Mouse (Mus musculus) cerebellum, adult 9-11 months (tissue): Measurements from ENCODE around the gene Dcst2.

ENCODE experiments used
- DNase-seq: peaks from one replicate; pipeline ENCODE4 v3.0.0; 2022

Gene Dcst2

DNA sequence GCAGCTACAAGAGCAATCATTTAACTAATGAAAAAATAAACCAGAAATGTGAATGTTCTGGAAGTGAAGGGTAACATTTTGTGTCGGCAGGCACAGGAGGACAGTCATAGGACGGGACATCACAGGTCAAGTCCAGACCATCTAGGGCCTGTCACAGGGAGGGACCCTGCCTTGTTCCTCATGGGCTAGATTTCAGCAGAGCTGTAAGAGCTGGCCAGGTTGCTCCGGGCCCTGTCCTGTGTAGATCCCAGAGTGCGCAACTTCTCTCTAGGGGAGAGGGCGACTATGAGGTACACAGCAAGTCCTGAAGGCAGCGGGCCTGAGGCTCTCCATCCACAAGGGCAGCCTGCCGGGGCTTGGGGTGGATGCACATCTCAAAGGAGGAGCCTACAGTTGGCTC lies at the start of gene Dcst2:
Gene Dcst2 (plus strand): TSS at position 301 of the 400 bp plus-strand sequence.
- no peak for DNase-seq

DNA sequence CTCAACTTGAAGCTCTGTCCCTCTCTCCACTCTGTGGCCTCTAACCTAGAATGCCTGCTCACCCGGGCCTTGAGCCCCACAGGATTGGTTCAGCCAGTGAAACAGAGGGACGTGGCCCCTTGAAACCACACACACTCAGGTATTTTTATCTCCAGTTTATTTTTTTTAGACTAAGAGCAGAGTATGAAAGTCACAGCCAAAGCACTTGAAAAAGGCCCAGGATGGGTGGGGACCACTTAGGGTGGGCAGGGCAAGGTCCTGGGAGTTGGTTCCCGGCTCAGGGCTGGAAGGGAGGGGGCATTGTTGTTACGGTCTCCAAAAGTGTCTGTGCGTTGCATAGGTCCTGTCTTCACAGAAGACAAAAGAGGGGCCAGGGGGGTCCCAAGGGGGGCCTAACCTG lies 47.4 kb upstream of the Dcst2 start:
- no peak for DNase-seq

DNA sequence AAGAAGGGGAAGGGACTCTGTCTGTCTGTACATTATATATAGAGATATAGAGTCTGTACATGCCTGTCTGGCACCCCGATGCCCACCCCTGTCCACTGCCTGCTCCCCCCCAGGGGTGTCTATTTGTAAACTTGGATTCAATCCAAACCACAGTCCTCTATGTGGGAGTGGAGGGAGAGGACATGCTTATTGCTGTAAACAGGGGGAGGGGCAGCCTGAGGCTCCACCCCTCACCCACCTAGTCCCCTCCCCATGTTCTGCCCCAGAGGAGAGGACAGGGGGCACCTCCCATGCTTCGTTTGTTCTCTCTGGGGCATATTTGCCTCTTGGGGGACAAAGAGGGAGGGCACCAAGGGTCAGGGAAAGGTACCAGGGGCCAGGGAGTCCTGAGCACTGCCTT lies 47.0 kb upstream of the Dcst2 start:
- DNase-seq = peak; percentile 31

DNA sequence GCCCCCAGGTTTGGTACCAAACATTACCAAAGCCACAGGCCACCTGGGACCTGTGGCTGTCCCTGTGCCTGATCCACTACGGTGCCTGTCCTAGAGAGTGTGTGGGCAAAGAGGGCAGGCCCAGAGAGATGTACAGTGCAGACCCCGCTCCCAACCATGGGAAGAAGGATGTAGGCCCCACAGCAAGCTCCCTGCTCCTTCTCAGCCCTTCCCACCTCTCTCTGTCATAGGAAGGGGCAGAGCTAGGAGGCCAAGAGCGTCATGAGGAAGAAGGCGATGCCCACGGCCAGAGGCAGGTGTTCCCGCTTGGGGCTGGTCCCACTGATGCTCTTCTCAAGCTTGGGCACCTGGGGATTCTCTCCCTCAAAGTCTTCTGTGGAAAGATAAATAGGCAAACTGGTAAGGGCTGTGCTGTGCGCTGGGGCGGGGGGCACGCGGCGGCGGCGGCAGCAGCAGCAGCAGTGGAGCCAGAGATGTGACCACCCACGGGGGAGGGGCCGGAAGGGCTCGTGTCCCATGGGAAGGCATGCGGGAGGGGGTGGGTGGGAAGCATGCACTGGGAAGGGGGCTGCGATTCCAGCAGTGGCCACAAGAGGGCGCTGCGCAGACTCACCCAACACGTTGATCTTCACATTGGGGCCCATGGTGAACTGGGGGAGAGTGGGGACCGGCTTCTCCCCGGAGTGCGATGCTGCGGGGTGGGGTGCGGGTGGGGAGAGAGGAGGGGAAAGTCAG lies 46.4 kb upstream of the Dcst2 start:
- peak; percentile 52 for DNase-seq

GRCm38 (mm10) chr3:89315930-89316831 lies 45.6 kb upstream of the Dcst2 start:
- DNase-seq = peak; percentile 36

- peak; percentile 79 for DNase-seq
Measured at GRCm38 (mm10) chr3:89316833-89317232, 44.9 kb upstream of the Dcst2 start.

- DNase-seq = no peak
Measured at GRCm38 (mm10) chr3:89317246-89317645, 44.5 kb upstream of the Dcst2 start.

- DNase-seq = no peak
Measured at GRCm38 (mm10) chr3:89318316-89318715, 43.5 kb upstream of the Dcst2 start.

- DNase-seq = no peak
Measured at GRCm38 (mm10) chr3:89318971-89319590, 42.7 kb upstream of the Dcst2 start.

GRCm38 (mm10) chr3:89319591-89320350 lies 42.0 kb upstream of the Dcst2 start:
- DNase-seq = no peak

GRCm38 (mm10) chr3:89320581-89321182 lies 41.1 kb upstream of the Dcst2 start:
- DNase-seq = peak; percentile 31

DNA sequence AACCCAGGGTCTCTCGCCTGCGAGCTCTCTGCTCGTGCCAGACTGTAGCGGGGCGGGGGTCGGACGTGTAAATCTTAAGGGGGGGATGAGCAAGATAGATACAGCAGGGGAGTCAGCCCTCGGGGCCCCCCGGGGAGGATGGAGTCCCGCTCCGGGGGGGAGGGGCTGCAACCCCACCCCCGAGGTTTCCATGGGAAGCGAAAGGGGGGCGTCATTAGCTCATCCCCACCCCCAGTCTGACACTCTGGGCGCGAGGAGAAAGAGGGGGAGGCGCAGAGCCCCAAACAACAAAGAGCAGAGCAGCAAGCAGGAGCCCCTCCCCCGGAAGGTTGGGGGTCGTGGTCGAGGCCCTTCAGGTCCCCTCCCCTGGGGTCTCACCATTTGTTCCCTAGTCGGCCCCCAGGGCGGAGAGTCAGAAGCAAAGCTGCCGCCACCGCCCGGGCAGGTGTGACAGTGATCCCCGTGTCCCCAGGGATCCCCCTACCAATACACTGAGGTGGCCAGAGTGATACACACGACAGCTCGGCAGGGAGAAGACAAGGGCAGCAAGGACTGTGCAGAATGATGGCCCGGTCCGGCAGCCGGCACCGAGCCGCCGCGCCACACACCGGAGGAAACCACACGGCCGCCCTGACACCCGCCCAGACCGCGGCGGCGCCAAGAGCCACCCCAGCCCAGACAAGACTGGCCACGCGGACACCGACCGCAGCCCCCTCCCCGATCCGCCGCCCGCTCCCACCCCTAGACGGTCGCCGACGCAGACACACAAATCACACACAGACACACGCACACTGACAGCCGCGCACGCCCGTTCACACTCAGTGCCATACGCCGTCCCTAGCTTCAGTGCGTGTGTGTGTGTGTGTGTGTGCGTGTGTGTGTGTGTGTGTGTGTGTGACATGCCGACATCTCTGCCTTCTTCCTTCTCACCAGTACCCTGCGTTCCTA lies 40.3 kb upstream of the Dcst2 start:
- DNase-seq = peak; percentile 34

- DNase-seq = no peak
Measured at GRCm38 (mm10) chr3:89322131-89322500, 39.7 kb upstream of the Dcst2 start.

DNA sequence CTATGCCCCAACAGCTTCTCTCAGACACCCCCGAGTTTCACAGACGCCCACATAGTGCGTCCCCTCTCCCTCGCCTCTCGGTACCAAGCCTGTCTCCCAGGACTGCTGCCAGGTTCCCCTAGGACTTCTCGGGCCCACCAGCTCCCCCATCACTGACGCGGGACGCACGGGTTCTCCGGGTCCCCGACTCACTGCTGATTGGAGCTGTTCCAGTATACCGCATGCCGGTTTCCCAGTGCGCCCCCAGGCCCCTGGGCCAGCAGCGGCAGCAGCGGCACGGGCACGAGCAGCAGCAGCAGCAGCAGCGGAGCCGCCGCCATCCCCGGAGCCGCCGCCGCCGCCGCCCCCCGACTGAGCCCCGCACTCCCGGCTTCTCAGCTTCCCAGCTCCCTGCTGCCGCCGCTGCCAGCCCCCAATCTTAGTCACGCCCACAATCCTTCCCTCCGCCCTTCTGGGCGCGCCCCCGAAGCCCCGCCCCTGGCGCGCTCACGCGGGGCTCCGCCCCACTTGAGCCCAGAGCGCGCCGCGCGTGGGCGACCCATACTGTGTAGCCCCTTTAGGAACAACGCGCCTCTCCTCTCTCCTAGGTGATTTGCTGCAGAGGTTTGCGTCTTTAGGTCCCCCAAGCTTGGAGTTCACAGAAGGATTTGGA lies 39.1 kb upstream of the Dcst2 start, which contains the start of gene Efna3:
Gene Efna3 (minus strand): TSS at position 452 of the 652 bp plus-strand sequence.
- DNase-seq = no peak

- DNase-seq = no peak
Measured at GRCm38 (mm10) chr3:89325882-89326281, 35.9 kb upstream of the Dcst2 start.

DNA sequence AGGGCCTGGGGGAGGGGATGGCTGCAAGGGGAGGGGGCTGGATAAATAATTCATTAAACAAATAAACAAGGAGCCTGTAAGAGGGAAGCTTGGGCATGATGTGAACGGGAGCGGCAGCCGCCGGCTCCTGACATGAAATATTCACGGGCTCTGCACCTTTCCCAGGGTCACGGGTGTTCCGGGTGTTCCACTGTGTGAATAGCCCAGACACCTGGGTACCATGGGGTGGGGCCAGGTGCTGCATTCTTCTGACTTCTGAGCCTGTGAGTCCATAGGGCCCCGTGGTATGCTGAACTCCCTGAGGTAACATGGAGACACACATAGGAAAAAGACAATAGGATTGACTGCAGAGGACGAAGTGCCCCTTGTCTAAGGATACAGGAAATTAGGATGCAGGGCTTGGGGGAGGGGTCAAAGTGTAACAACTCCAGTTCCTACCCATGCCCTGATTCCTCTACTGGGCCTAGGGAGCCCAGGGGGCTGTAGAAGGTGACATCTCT lies 34.4 kb upstream of the Dcst2 start:
- DNase-seq = no peak

DNA sequence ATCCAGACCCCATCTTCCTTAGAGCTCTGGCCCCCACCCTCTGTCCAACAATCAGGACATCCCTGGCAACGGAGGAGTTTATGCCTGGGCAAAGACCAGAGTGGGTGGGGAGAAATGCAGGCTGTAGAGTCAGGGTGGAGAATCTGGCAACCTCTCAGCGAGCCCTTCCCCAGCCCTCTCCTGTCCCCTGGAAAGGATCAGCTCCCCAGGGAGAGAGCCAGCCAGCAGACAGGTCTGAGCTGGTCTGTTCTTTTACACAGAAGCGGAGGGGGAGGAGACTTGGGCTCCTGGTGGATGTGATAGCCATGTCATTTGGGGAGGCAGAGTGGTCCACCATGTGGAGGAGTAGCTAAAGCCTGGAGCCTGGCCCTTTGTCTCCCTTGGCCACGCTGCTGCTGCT lies 33.2 kb upstream of the Dcst2 start:
- DNase-seq = no peak

DNA sequence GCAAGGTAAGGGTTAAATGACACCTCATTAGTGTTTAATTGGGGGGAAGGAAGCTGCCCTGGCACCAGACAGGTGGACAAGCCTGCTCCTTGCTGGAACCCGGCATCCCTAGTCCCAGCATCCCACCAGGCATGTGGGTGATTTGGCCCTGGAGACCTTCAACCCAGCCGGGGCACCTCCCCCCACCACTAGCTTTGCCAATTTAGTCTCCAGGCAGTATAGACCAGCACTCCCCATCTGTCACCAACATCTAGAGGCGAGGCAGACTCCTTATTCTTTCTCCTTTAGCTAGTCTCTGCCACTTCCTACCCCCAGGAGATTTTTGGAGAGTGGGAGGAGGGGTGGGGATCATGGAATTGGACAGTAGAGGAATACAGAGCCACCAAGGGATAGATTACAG lies 31.4 kb upstream of the Dcst2 start:
- DNase-seq = no peak

DNA sequence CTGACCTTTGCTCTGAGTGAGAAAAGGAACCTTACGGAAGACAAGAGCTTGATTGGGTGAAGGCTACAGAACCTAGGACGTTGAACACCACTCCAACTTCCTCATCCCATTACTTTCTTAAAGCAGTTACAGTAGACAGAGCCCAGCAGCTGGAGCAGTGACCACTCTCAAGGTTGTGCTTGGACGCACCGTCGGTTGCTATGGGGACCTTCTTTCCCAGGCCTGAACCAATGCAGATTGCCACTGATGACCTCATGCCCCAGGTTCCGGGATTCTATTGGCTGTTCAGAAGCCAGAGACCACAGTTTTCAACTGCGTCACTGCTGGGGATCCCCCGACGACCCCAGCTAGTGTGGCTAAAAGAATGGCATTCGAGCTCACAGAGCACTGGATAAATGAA lies 30.8 kb upstream of the Dcst2 start:
- no peak for DNase-seq

DNA sequence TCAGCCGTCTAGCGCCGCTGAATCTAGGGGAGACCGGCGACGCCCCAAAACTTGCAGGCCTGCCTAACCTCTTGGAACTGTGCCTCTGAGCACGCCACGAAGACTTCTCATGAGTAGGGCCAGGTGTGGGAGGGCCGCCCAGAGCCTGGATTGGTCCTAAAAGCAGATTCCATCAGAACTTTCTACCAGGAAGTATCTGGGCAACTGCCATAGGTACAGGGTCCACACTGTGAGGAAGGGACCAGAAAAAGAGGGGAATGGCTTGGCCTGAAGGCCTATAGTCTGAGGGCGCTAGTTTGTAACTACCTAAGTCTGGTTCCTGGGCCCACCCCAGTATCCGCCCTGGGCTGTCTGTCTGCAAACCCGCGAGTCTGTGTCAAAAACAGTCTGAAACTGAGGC lies 30.2 kb upstream of the Dcst2 start:
- no peak for DNase-seq
